Mouse (Mus musculus): Measurements from ENCODE around the gene Gm10961.

DNA sequence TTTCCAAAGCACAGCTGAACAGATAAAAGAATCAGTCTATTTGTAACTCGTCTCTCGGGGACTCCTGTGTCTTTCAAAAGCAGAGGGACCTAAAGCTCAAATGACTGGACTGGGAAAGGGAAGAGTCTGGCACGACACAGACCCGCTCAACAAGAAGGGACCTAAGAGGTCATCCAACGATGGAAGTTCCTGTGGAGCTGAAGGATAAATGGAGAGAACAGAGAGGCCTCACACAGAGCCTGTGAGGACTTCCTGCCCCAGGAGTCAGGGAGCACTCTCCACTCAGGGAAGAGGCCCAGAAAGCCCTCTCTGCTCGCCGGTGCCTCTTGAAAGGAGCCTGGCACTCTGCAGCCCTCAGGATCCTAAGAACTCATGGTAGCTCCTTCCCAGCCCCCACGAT is 4.7 kb downstream of the Gm10961 start:
- TF ChIP-seq REST (IDR thresholded peaks at IDR 0.05; ENCODE audit: insufficient read depth, insufficient read length) (no peak), POLR2A (IDR thresholded peaks at IDR 0.05; ENCODE audit: insufficient read length, low read depth) (no peak), USF1 (IDR thresholded peaks at IDR 0.05; ENCODE audit: low read depth) (no peak)

All from myocyte (in vitro differentiated cells).